Mouse (Mus musculus) v-Abl transformed pro-B cells (cell line): ENCODE data around the gene Enpp6.

Source experiments
- in situ Hi-C, 2 experiments: fragments of 400-800 bp; cut with MboI; formaldehyde crosslinking; loops; one replicate each; pipeline ENCODE4 v1.15.1; 2025; ENCODE audit not compliant: unreplicated experiment in 2 of 2

Enpp6 gene

GRCm38 (mm10) chr8:47056086-47056485 lies 69.4 kb downstream of the Enpp6 start:
- in situ Hi-C loops = no loop called here

DNA sequence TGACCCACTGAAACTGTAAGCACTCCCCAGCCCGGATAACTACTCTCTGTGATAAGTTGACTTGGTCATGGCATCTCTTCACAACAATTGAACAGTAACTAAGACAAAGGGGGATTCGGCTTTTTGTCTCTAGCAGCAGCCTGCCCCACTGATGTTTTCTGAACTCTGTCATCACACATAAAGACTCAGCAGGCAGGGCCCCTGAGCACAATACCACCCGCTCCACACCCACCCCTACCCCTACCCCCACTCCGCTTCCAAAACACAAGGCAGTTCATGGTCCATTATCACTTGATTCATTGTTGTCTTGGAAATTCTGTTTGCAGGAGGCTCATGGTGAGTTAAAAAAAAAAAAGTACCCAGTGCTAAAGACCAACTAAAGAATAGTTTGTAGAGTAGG lies 71.8 kb downstream of the Enpp6 start:
- in situ Hi-C loops = no loop called here

DNA sequence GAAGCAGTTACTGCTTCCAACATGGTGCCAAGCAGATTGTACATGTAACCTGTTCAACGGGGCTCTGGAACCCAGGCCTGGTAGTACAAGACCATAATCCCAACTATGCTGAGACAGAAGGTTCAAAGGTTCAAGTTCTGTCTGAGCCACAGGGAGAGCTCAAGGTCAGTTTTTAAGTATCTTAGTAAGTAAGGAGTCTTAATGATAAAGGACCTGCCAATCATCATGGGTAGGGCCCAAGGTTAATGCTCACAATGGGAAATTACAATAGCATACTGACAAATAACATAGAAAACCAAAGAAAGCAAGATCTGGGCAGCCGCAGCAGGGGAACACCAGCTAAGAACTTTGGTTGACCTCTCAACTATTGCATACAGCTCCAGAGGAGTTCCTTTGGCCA lies 72.3 kb downstream of the Enpp6 start:
- in situ Hi-C loops = no loop called here

DNA sequence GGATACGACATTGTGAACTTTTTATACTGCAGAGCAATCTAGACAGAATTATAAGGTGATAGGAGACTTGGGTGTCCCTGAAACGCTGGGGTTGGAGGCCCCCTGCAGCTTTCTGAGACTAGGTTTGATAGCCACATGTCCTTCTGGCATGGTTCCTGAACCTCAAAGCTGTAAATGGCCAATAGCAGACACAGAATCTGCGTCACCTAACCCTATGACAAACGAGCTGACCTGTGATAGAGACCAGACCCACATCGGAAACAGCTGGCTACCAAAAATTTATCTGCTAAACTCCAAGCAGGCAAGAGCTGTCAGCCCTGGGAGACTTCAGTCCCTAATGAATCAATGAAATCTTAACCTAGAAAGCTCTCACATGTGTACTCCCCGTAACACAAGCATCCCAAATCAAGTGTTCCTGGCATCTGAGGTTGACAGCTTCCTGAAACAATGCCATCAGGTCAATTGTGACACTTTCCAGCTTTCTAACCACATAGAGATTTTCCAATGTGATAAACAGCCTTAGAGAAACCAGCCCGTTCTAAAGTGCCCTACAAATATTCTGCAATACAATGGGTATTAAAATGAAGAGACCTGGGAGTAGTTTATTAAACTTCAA lies 74.5 kb downstream of the Enpp6 start:
- in situ Hi-C loops = no loop called here

DNA sequence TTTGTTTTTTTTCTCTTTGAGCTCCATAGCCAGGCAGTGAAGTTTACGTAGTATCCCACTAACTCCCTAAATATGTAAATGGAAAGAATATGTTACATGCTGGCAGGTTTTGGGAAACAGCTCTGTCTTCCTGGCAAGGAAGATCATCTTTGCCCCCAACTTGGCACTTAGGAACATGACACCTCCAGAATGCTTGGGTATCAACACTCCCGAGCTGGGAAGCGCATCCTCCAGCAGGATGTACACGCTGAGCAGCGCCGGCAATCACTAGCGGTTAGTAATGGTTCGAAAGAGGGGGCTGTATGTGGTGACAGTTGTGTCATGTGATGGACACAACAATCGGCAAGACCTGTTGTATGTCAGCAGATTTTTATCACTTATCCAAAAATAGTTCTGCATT lies 80.4 kb downstream of the Enpp6 start:
- in situ Hi-C loops = no loop called here

GRCm38 (mm10) chr8:47069634-47070033 lies 82.9 kb downstream of the Enpp6 start:
- in situ Hi-C loops = no loop called here

DNA sequence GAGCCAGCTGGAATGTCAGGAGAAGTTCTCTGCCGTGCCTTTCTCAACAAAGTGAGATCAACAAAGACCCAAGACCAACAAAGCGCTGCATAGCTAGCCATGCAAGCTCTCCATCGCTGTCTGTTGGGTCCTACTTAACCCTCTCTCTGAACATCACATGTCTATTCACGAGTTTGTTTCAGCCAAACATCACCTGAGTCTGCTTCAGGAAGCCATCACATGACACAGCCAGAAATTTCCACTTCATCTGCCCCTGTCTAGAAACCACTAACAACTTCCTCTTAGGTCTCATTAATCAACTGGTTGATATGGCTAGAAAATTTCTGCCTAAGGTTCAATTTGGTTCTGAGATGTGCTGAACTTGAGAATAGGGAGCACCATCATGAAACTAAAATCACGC lies 85.3 kb downstream of the Enpp6 start:
- in situ Hi-C loops = no loop called here

DNA sequence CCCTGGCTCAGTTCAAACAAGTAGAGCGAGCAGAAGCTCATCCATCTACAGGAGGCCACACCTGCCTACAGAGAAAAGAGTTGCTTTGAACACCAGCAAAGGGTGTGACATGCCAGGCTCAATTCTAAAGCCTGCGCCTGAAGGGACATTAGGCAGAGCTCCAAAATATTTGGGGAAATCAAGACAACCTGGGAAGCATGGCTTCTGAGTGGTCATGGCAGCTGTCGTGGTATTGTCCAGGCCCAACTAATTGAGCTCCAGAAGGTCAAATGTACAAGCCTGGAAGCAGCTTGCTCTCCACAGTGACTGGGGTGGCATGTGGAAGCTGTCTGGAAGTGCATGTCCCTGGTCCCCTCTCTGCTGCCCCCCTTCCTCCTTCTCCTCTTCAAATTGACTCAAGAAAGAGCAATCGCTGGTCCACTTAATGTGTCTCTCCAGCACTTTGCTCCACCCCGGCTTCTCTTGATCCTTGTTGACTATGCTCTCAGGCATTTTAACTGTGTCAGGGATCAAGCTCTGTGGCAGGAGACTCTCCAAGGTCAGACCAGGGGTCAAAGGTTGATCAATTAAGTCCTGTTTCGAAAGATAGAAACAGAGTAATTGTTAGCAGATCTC lies 89.4 kb downstream of the Enpp6 start:
- in situ Hi-C loops = no loop called here

DNA sequence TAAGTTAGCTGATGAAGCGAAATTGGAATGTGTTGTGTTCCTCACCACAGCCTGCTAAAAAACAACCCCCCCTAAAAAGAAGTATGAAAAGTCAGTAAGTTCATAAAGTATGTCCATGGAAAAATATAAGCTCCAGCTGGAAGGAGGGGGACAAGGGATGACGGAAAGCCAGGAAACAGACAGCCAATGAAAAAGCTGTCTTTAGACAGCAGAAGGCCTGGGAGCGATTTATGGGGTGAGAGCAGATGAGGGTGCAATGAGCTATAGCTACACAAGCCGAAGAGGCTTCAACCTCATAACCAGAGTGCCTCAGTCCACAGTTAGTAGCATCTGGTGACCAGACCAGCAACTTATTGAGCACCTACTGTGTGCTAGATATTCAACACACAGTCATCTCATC lies 93.3 kb downstream of the Enpp6 start:
- in situ Hi-C loops = no loop called here

DNA sequence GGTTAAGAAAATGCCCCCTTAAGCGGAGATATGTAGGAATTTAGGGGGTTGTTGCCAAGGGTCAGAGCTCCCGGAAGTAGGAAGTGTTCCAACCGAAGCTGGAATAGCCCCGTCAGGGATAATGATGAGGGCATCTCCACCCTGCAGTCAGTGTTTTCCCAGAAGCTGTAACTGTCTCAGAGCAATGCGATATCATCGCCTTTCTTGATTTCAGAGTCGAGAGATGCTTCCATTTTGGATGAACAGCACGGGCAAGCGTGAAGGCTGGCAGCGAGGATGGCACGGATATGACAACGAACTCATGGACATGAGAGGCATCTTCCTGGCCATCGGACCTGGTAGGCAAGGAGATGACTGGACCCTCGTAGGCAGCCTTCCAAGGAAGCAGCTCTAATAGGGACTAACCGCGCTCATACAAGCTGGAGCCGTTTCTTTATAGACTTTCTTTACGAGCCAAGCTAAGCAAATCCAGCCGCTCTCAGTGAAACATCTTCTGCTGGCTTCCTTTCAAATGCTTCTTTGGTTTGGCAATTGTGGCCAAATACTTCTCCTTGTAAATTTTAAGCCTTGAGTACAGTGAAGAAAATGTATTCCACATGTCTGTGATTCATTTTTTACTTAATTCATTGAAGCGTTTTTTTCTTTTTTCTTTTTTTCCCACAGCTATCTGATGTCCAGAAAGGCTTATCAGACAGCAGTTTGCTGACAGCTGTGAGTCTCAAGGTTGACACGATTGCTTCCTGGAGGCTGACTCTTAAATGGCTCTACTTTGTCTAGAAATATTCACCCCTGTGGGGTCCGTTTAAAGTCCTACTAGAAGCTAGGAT lies 95.7 kb downstream of the Enpp6 start:
- in situ Hi-C loops = no loop called here

- in situ Hi-C loops = no loop called here
These were observed 103.3 kb downstream of the Enpp6 start for GRCm38 (mm10) chr8:47090021-47090420.

DNA sequence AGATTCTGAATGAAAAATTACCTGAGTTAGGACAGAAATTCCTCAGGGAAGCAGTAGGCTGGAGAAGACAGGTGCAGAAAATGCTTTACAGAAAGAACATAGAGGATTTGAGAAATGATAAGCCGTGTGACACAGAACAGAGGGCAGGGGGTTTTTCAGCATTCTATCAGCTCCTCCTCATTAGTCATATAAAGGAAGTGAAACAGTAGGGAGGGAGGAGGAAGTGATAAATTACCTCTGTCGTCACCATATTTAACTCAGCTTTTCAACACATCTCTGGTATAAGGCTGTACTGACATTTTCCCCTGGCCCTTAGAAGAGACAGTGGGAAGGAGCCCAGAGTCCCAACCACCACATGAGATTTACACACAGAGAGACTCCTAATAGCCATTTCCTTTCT lies 118.9 kb downstream of the Enpp6 start:
- in situ Hi-C loops = no loop called here

DNA sequence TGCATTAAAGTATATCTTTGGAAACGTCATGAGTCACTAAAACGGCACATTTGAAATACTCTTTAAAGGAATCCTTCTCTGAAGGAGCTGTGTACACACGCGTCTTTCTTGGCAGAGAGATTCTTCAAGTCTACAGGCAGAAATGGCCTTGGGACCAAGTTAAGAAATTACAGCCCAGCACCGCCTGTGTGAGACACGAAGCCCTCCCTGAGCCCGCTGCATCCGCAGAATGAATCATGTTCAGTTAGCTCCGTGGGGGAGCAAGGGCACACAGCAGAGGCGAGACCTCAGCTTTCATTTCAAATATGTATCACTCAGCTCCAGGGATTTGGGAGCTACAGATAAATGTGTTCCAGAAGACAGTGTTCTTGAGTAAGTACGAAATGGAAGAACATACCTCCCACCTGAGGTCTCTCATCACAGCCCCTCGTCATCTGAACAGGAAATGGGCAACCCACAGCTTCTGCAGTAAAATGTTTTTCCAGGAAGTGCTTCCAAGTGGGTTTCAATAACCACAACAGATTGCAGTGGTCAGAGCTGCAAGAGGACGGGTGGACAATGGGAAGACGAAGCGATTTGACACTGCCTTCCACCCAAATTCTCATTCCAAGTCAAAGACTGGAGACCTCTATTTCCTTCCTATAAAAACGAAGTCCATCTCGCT lies 127.6 kb downstream of the Enpp6 start:
- in situ Hi-C loops = no loop called here

DNA sequence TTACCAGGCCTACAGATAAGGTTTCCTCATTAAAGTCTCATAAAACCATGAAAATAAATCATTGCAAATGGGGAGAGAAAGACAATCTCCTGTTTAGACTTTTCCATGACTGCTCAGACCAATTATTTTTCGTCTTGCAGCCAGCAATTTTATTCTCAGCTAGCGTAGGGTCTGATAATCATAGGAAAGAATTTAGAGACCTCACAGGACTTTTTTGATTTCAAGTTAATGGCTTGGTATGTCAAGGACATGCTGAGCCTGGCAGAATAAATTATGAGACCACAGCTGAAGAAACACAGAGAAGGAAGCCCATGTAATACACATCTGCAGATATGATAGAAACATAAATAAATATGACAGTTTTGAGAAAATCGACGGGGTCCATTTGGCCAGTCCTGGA lies 130.6 kb downstream of the Enpp6 start:
- in situ Hi-C loops = no loop called here

- in situ Hi-C loops = no loop called here
These were observed 133.2 kb downstream of the Enpp6 start for GRCm38 (mm10) chr8:47119895-47120294.

DNA sequence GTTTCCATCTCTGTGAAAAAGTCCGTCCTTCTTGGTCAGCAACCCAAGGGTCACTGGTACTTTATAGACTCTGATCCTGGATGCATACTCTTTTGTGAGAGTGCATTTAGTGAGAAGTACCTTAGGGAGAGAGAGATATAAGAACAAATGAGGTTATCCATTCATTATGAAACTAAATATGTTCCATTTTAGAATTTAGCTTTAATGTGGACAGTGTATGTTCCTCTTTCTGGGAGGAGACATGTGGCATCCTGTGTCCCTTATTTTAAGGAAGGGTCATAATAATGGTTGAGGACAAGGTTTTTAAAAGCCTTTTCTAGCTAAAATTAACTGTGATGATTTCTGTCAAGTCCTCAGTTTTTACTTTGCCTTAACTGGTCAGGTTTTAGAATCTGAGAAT lies 142.2 kb downstream of the Enpp6 start:
- in situ Hi-C loops = no loop called here

- in situ Hi-C loops = no loop called here
These were observed 146.7 kb downstream of the Enpp6 start for GRCm38 (mm10) chr8:47133381-47133780.

DNA sequence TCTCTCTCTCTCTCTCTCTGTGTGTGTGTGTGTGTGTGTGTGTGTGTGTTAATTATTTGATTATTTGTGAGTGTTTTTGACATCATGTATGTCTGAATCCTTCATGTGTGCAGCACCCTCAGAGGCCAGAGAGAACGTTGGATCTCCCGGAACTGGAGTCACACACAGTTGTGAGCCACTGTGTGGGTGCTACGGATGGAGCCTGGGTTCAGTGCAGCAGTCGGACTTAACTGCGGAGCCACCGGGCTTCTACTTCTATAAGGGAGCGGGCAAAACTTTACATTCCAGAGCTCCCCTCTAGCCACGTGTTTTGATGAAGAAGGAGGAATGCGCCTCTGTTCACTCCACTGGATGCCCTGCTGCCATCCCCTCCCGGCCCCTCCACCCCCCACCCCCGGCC lies 148.0 kb downstream of the Enpp6 start:
- in situ Hi-C loops = no loop called here

GRCm38 (mm10) chr8:47135586-47135985 lies 148.9 kb downstream of the Enpp6 start:
- in situ Hi-C loops = no loop called here

GRCm38 (mm10) chr8:47136047-47136446 lies 149.4 kb downstream of the Enpp6 start:
- in situ Hi-C loops = no loop called here

- in situ Hi-C loops = no loop called here
These were observed 158.6 kb downstream of the Enpp6 start for GRCm38 (mm10) chr8:47145258-47145657.
